Mouse (Mus musculus): ENCODE results near the gene Zfp148. TPM values are rescaled to one million over a fixed set of nuclear protein-coding genes. Genes with fewer than 3 reads are reported as not detected.

The Zfp148 gene
- total RNA-seq, 2 experiments from 2014 or later = 50.3 to 51.4 TPM

GRCm38 (mm10) chr16:33519916-33520568, 139.4 kb downstream of the Zfp148 start:
- intact Hi-C loops (cut with DNase I) = no loop called here
- DNase-seq = no peak

DNA sequence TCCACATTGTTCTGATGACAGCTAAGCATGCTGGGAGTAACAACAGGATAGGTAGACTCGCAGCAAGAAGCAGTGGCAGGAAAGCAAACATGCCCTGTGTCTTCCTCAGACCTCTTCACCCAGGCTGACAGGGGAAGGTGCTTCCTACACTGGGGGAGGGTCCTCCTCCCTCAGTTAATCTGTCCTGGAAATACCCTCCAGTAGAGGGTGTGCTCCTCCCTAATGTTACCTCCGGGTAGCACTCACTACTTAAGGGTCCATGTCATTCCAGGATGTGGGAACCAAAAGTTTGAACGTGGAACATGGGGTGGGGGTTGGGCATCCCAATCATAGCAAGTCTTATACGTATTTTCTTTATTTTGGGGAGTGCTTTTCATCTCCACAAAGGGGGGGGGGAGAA, 141.9 kb downstream of the Zfp148 start:
- intact Hi-C loops (cut with DNase I) = no loop called here
- DNase-seq = no peak

- DNase-seq = no peak
- intact Hi-C loops (cut with DNase I) = no loop called here
Measured at GRCm38 (mm10) chr16:33523571-33523970, 142.9 kb downstream of the Zfp148 start.

DNA sequence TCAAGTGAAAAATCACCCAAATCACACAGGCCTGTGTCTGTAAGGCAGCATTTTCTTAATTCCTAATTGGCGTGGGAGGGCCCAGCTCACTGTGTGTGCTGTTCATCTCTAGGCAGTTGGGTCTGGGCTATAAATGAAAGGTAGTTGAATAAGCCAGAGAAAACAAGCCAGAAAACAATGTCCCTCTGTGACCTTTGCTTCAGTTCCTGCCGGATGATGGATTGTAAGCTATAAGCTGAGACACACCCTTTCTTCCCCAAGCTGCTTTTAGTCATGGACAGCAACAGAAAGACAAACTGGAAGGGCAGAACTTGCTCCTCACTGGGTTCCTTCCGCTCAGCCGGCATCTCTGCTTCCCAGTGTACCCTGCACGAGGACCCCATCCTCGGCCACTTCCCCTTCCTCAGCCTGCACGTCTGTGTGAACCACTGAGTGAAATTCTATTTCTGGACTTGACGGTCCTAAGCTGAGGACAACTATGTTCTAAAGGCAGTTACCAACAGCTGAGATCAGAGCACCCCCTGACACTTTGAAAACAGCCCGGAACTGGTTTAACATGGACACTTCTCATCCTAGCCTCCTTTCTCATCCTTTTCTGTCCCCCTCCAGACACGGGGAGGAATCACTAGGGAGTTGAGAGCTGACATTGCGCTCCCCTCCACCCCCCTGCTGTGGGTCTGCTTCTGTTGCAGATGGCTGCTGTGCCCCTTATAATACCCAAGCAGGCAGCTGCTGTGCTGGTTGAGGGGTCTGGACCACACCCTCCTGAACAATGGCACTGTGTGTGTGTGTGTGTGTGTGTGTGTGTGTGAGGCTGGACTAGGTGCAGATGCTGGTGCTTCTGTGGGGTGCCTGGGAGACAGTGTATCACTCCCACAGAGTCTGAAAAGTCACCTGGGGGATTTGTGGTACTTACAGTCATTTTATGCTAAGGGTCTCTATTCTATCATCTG, 149.1 kb downstream of the Zfp148 start:
- intact Hi-C loops (cut with DNase I) = no loop called here
- DNase-seq = peak in 1 of 2 experiments; percentile 38

DNA sequence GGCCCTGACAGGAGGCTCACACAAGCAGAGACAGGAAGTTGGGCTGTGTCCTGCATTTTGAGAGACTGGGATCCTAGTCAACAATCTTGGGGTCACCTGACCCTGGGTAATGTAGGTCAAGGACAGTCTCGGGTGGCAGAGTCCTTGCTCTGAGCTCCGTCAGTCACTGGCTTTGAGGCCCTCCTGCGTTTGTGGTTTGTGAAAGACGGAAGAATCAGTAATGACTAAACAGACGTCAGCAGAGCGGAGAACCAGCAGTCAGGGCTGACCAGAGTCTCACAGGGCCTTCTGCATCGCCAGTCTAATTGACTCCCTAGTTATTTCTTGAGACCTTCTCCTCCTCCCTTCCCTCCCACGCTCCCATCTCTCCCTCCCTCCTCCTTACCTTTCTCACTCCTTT, 150.5 kb downstream of the Zfp148 start:
- intact Hi-C loops (cut with DNase I) = no loop called here
- no peak for DNase-seq

DNA sequence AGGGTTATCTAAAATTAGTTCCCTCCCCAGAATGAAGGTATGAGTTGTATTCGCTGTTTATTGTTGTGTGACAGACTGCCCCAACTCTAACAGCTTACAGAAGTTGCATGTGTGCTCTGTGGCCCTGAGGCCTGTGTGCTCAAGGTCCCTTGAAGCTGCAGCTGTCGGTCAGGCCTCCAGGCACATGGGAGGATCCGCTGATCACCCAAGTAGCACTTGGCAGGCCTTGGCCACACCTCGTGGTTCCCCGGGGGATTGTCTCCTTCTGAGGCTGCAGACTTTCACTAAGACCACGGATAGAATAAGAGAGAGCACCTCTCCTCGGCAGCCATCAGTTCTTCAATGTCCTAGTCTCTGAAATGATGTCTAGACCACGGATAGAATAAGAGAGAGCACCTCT, 155.8 kb downstream of the Zfp148 start:
- intact Hi-C loops (cut with DNase I) = no loop called here
- DNase-seq = no peak

GRCm38 (mm10) chr16:33537499-33538225, 157.0 kb downstream of the Zfp148 start:
- no peak for DNase-seq
- intact Hi-C loops (cut with DNase I) = no loop called here

GRCm38 (mm10) chr16:33544346-33544745, 163.7 kb downstream of the Zfp148 start:
- intact Hi-C loops (cut with DNase I) = no loop called here
- DNase-seq = no peak

DNA sequence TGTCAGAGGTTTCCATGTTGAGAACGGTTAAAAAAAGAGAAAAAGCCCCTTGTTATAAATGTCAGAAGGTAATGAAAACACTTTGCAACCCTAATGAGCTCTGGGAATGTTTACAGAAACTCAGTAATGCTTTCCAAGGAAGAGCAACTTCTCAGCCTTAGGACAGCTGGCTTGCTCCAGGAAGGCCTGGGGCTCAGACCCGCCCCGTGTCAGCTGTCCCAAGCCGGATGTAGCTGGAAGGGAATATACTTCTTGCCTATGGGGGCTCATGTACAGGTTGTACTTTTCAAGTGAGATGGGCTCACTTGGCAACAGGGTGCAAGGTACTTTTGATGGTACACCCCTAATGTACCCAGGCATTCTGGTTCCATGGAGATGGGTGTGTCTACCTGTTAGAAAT, 164.9 kb downstream of the Zfp148 start:
- no peak for DNase-seq
- intact Hi-C loops (cut with DNase I) = no loop called here

- intact Hi-C loops (cut with DNase I) = no loop called here
- peak in 1 of 2 experiments; percentile 43 for DNase-seq
Measured at GRCm38 (mm10) chr16:33553689-33554342, 173.2 kb downstream of the Zfp148 start.

Other genes with a start within 250 kb of the Zfp148 start
- 10 to 100 TPM; 23.4 to 27.3 TPM for gene Osbpl11, start 195.8 kb upstream of the Zfp148 start, total RNA-seq (2021)
- gene Snx4, start 129.4 kb upstream of the Zfp148 start, total RNA-seq (2021) = 10 to 100 TPM; 48.7 to 49.1 TPM
- gene Slc12a8, start 136.5 kb downstream of the Zfp148 start, total RNA-seq (2021) = under 1 TPM; 0.72 to 0.74 TPM